Mouse (Mus musculus) megakaryocyte, embryonic 14.5 days (primary cell): ENCODE results near the gene Olfr211. TPM values are rescaled to one million over a fixed set of nuclear protein-coding genes. Genes with fewer than 3 reads are reported as not detected.
A peak's percentile ranks its signal among the peaks of the same experiment; 100 is the strongest.
"Not testable (repeated sequence)": the region's sequence is repeated elsewhere in the genome, so short reads cannot be mapped to it uniquely, and the experiment has no call there.

Experiments
- H3K27me3 ChIP-seq: replicated peaks from 2 replicates; pipeline ENCODE3; 2012; ENCODE audit warnings: inconsistent platforms
- H3K36me3 ChIP-seq: replicated peaks from 2 replicates; pipeline ENCODE3; 2012; ENCODE audit warnings: low read length, inconsistent platforms, mixed read lengths
- H3K4me1 ChIP-seq: 2 replicates; pipeline ENCODE4 v1.6.1; 2012; ENCODE audit warnings: inconsistent platforms
- H3K4me3 ChIP-seq: replicated peaks from 2 replicates; pipeline ENCODE3; 2012; ENCODE audit warnings: moderate library complexity, mild to moderate bottlenecking, inconsistent platforms
- H3K9me3 ChIP-seq: 2 replicates; pipeline ENCODE4 v1.6.1; 2012; ENCODE audit warnings: inconsistent platforms
- FLI1 ChIP-seq: IDR thresholded peaks from 2 replicates; pipeline ENCODE4 v1.6.1; 2012; ENCODE audit warnings: low read length, inconsistent platforms, mixed read lengths
- GATA1 ChIP-seq: IDR thresholded peaks from 3 replicates; pipeline ENCODE4 v1.6.1; 2012; ENCODE audit warnings: mixed read lengths, low read length, inconsistent platforms, borderline replicate concordance
- polyA plus RNA-seq: library from polyadenylated mRNA; stranded (reverse); fragments of >175 nt; gene quantifications from 2 replicates; pipeline ENCODE4 v1.2.3, GENCODE M21; 2012; ENCODE audit warnings: low replicate concordance; ENCODE audit not compliant: insufficient read depth

The Olfr211 gene
- polyA plus RNA-seq, 1 experiment = not detected

- Histone ChIP-seq H3K4me1 (peaks cover 7% of the 10 kb centered on the region; the same call in 1 of the 2 replicates), H3K27me3 (peaks cover 3% of the 10 kb centered on the region), H3K4me3 (no peak overlapping the region), H3K36me3 (no peaks in the 10 kb centered on the region), H3K9me3 (0 out of 2 replicates have a peak, but pooled peaks cover 5% of the 10 kb centered on the region)
- TF ChIP-seq GATA1 = no peak
- TF ChIP-seq FLI1 = no peak
Measured at GRCm38 (mm10) chr6:116485081-116485480, 3.8 kb upstream of the Olfr211 start.

GRCm38 (mm10) chr6:116486833-116487232 is 2.1 kb upstream of the Olfr211 start:
- Histone ChIP-seq H3K4me3 (no peak overlapping the region), H3K9me3 (0 out of 2 replicates have a peak, but pooled peaks cover 5% of the 10 kb centered on the region), H3K4me1 (peaks cover 7% of the 10 kb centered on the region; the same call in 1 of the 2 replicates), H3K36me3 (no peaks in the 10 kb centered on the region), H3K27me3 (peaks cover 15% of the 10 kb centered on the region)
- no peak for TF ChIP-seq FLI1
- no peak for TF ChIP-seq GATA1

GRCm38 (mm10) chr6:116493742-116494141 is 4.9 kb downstream of the Olfr211 start:
- no peaks in the 10 kb centered on the region for H3K36me3 ChIP-seq
- peaks cover 4% of the 10 kb centered on the region; the same call in 1 of the 2 replicates for H3K9me3 ChIP-seq
- H3K4me3 ChIP-seq = peak overlapping the region; percentile 2
- peaks cover 19% of the 10 kb centered on the region for H3K27me3 ChIP-seq
- TF ChIP-seq FLI1 (no peak), GATA1 (no peak)
- H3K4me1 ChIP-seq = peaks cover 5% of the 10 kb centered on the region; the same call in 1 of the 2 replicates

- TF ChIP-seq GATA1 (no peak), FLI1 (no peak)
- peaks cover 8% of the 10 kb centered on the region for H3K9me3 ChIP-seq
- peaks cover 5% of the 10 kb centered on the region; the same call in 1 of the 2 replicates for H3K4me1 ChIP-seq
- no peak overlapping the region for H3K4me3 ChIP-seq
- no peaks in the 10 kb centered on the region for H3K36me3 ChIP-seq
- peaks cover 10% of the 10 kb centered on the region for H3K27me3 ChIP-seq
Measured at GRCm38 (mm10) chr6:116495960-116496359, 7.1 kb downstream of the Olfr211 start.

- not testable (repeated sequence) for H3K4me1 ChIP-seq, H3K36me3 ChIP-seq, H3K27me3 ChIP-seq, H3K4me3 ChIP-seq
- H3K9me3 ChIP-seq = peaks cover 41% of the 10 kb centered on the region
Measured at GRCm38 (mm10) chr6:116506302-116507003, 17.6 kb downstream of the Olfr211 start, which contains the start of gene Olfr212. Gene Olfr212 (plus strand): TSS chr6:116506516.

- Histone ChIP-seq H3K36me3 (no peaks in the 10 kb centered on the region), H3K27me3 (peaks cover 2% of the 10 kb centered on the region), H3K4me1 (no peaks in the 10 kb centered on the region), H3K4me3 (no peak overlapping the region), H3K9me3 (peaks cover 6% of the 10 kb centered on the region)
- no peak for TF ChIP-seq FLI1
- TF ChIP-seq GATA1 = no peak
Measured at GRCm38 (mm10) chr6:116514832-116515231, 25.9 kb downstream of the Olfr211 start.

- no peaks in the 10 kb centered on the region for H3K36me3 ChIP-seq
- H3K27me3 ChIP-seq = no peaks in the 10 kb centered on the region
- TF ChIP-seq FLI1 (no peak), GATA1 (no peak)
- no peak within 1 kb of the TSS for H3K4me3 ChIP-seq
- H3K4me1 ChIP-seq = peaks cover 12% of the 10 kb centered on the region
- H3K9me3 ChIP-seq = 0 out of 2 replicates have a peak, but pooled peaks cover 4% of the 10 kb centered on the region
Measured at GRCm38 (mm10) chr6:116538156-116538555, 49.3 kb downstream of the Olfr211 start, which contains the start of gene Olfr213. Gene Olfr213 (plus strand): TSS chr6:116538456.

- H3K9me3 ChIP-seq = no peaks in the 10 kb centered on the region
- TF ChIP-seq FLI1 (no peak), GATA1 (no peak)
- H3K4me1 ChIP-seq = peaks cover 34% of the 10 kb centered on the region
- H3K4me3 ChIP-seq = no peak overlapping the region
- H3K36me3 ChIP-seq = no peaks in the 10 kb centered on the region
- no peaks in the 10 kb centered on the region for H3K27me3 ChIP-seq
Measured at GRCm38 (mm10) chr6:116542500-116542899, 53.6 kb downstream of the Olfr211 start.

Other genes starting within 250 kb of the Olfr211 start
- gene Zfand4, start 224.9 kb upstream of the Olfr211 start, polyA plus RNA-seq = 1.3 TPM in 1 of 2 replicates, not detected in the other
- 3.4 and 8.1 TPM in 2 replicates for gene March8, start 151.1 kb upstream of the Olfr211 start, polyA plus RNA-seq
- 43.4 and 50.4 TPM in 2 replicates for gene Alox5, start 27.9 kb upstream of the Olfr211 start, polyA plus RNA-seq
- not detected in 2 replicates for gene Olfr212, start 17.4 kb downstream of the Olfr211 start, polyA plus RNA-seq
- gene Olfr213, start 49.4 kb downstream of the Olfr211 start, polyA plus RNA-seq = not detected in 2 replicates
- gene Gm5580, start 62.0 kb downstream of the Olfr211 start, polyA plus RNA-seq = 0.07 TPM in 1 of 2 replicates, not detected in the other
- not detected in 2 replicates for gene Olfr214, start 65.1 kb downstream of the Olfr211 start, polyA plus RNA-seq
- gene Olfr215, start 95.1 kb downstream of the Olfr211 start, polyA plus RNA-seq = not detected in 2 replicates
- 4.4 and 4.8 TPM in 2 replicates for gene Zfp422, start 139.9 kb downstream of the Olfr211 start, polyA plus RNA-seq
- 0.51 TPM in 1 of 2 replicates, not detected in the other for gene Depp1, start 161.5 kb downstream of the Olfr211 start, polyA plus RNA-seq
- gene Rassf4, start 184.9 kb downstream of the Olfr211 start, polyA plus RNA-seq = 0.50 and 8.8 TPM in 2 replicates
- gene Tmem72, start 227.8 kb downstream of the Olfr211 start, polyA plus RNA-seq = not detected in 2 replicates